Mouse (Mus musculus) thymus, postnatal 0 days (tissue): ENCODE measurements around the gene Cdc45. TPM values are rescaled to one million over a fixed set of nuclear protein-coding genes. Genes with fewer than 3 reads are reported as not detected.

ENCODE experiments used
- DNase-seq: peaks from one replicate; pipeline ENCODE4 v3.0.0-alpha.2; 2015; ENCODE audit warnings: low spot score
- polyA plus RNA-seq: library from polyadenylated mRNA; unstranded; fragments of >200 nt; fragmentation: Nextera tagmentation; extraction: Ambion mirVana; gene quantifications from 2 replicates; pipeline ENCODE4 v1.2.1, GENCODE M21; 2015

The Cdc45 gene
- polyA plus RNA-seq, 1 experiment from 2014 or later = 60.7 TPM

- no peak for DNase-seq
Observed at GRCm38 (mm10) chr16:18733100-18733956, 78.5 kb downstream of the Cdc45 start.

GRCm38 (mm10) chr16:18730640-18731039, 81.1 kb downstream of the Cdc45 start:
- no peak for DNase-seq

Other genes with a start within 250 kb of the Cdc45 start
- 0.24 and 0.25 TPM in 2 replicates for gene Tbx1, start 221.3 kb downstream of the Cdc45 start, polyA plus RNA-seq
- gene Gp1bb, start 189.6 kb downstream of the Cdc45 start, polyA plus RNA-seq = 0.71 and 0.78 TPM in 2 replicates
- gene Gm49601, start 185.6 kb downstream of the Cdc45 start, polyA plus RNA-seq = not detected in 2 replicates
- 1.7 TPM in 2 replicates for gene Sept5, start 182.0 kb downstream of the Cdc45 start, polyA plus RNA-seq
- gene Cldn5, start 35.1 kb downstream of the Cdc45 start, polyA plus RNA-seq = 15.4 and 23.6 TPM in 2 replicates
- 98.8 and 111 TPM in 2 replicates for gene Ufd1, start 208 bp downstream of the Cdc45 start, polyA plus RNA-seq
- 19.5 and 34.3 TPM in 2 replicates for gene 2510002D24Rik, start 24.6 kb upstream of the Cdc45 start, polyA plus RNA-seq
- gene Gm28539, start 24.6 kb upstream of the Cdc45 start, polyA plus RNA-seq = not detected in 2 replicates
- 123 and 126 TPM in 2 replicates for gene Mrpl40, start 64.9 kb upstream of the Cdc45 start, polyA plus RNA-seq
- 12.7 and 16.4 TPM in 2 replicates for gene Hira, start 65.0 kb upstream of the Cdc45 start, polyA plus RNA-seq